Mouse (Mus musculus): ENCODE results near the gene Nags.
"Not testable (repeated sequence)": the region's sequence is repeated elsewhere in the genome, so short reads cannot be mapped to it uniquely, and the experiment has no call there.

Gene Nags

GRCm38 (mm10) chr11:102156786-102157089 lies 11.4 kb downstream of the Nags start:
- no peak for DNase-seq (ENCODE audit: low read depth, low spot score)

GRCm38 (mm10) chr11:102158024-102158423 lies 12.7 kb downstream of the Nags start:
- DNase-seq (ENCODE audit: low read depth, low spot score) = not testable (repeated sequence)

- DNase-seq (ENCODE audit: low read depth, low spot score) = peak; percentile 35
Measured at GRCm38 (mm10) chr11:102159781-102160180, 14.5 kb downstream of the Nags start.

GRCm38 (mm10) chr11:102165971-102166722 lies 20.8 kb downstream of the Nags start:
- DNase-seq (ENCODE audit: low read depth, low spot score) = peak; percentile 59

- no peak for DNase-seq (ENCODE audit: low read depth, low spot score)
Measured at GRCm38 (mm10) chr11:102167539-102167938, 22.2 kb downstream of the Nags start.

- no peak for DNase-seq (ENCODE audit: low read depth, low spot score)
Measured at GRCm38 (mm10) chr11:102168689-102169088, 23.4 kb downstream of the Nags start.

GRCm38 (mm10) chr11:102179836-102180235 lies 34.5 kb downstream of the Nags start:
- DNase-seq (ENCODE audit: low read depth, low spot score) = no peak

- no peak for DNase-seq (ENCODE audit: low read depth, low spot score)
Measured at GRCm38 (mm10) chr11:102184253-102184645, 38.9 kb downstream of the Nags start.

- peak; percentile 86 for DNase-seq (ENCODE audit: low read depth, low spot score)
Measured at GRCm38 (mm10) chr11:102184646-102185495, 39.6 kb downstream of the Nags start, which contains the start of gene Lsm12. TSS of gene Lsm12 (minus strand) at chr11:102185296.

- DNase-seq (ENCODE audit: low read depth, low spot score) = no peak
Measured at GRCm38 (mm10) chr11:102185677-102186076, 40.4 kb downstream of the Nags start.

GRCm38 (mm10) chr11:102186235-102186634 lies 40.9 kb downstream of the Nags start:
- no peak for DNase-seq (ENCODE audit: low read depth, low spot score)

- no peak for DNase-seq (ENCODE audit: low read depth, low spot score)
Measured at GRCm38 (mm10) chr11:102188980-102189379, 43.7 kb downstream of the Nags start.

- DNase-seq (ENCODE audit: low read depth, low spot score) = peak; percentile 94
Measured at GRCm38 (mm10) chr11:102189461-102190436, 44.4 kb downstream of the Nags start, which contains the start of gene G6pc3. TSS of gene G6pc3 (plus strand) at chr11:102189620.

- no peak for DNase-seq (ENCODE audit: low read depth, low spot score)
Measured at GRCm38 (mm10) chr11:102190848-102191247, 45.5 kb downstream of the Nags start.

GRCm38 (mm10) chr11:102193657-102194440 lies 48.5 kb downstream of the Nags start:
- no peak for DNase-seq (ENCODE audit: low read depth, low spot score)

- no peak for DNase-seq (ENCODE audit: low read depth, low spot score)
Measured at GRCm38 (mm10) chr11:102196018-102196797, 50.9 kb downstream of the Nags start.

- no peak for DNase-seq (ENCODE audit: low read depth, low spot score)
Measured at GRCm38 (mm10) chr11:102198245-102198644, 52.9 kb downstream of the Nags start.

All from skeletal muscle tissue, adult 2 months (tissue).